Mouse (Mus musculus): Measurements from ENCODE around the gene Cnn1.

DNA sequence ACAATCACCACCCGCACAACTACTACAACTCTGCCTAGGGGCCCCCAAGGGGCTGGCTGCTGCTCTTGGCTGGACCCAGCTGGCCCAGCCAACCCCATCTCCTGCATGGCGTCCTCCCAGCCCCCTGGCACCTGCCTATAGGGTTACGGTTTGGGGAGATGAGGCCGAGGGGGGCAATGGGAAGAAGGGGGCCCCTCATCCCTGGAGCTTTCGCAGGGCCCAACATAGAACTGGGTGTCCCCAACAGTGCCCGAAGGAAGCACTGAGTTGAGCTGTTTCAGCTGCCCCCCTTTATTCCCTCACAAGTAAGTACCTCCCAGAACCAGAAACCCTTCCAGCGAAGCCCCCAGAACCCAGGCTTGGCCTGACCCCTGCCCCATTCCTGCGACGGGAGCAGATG, 9.2 kb downstream of the Cnn1 start:
- TF ChIP-seq CTCF (IDR thresholded peaks at IDR 0.05; ENCODE audit: low read depth): no peak
- no peak for TF ChIP-seq EP300 (IDR thresholded peaks at IDR 0.05; ENCODE audit: low read depth)
